Mouse (Mus musculus): ENCODE measurements around the gene Ldhd. TPM values are rescaled to one million over a fixed set of nuclear protein-coding genes. Genes with fewer than 3 reads are reported as not detected.

The Ldhd gene
- total and polyA plus RNA-seq, 3 experiments, result 0.04 TPM; not detected in 2

DNA sequence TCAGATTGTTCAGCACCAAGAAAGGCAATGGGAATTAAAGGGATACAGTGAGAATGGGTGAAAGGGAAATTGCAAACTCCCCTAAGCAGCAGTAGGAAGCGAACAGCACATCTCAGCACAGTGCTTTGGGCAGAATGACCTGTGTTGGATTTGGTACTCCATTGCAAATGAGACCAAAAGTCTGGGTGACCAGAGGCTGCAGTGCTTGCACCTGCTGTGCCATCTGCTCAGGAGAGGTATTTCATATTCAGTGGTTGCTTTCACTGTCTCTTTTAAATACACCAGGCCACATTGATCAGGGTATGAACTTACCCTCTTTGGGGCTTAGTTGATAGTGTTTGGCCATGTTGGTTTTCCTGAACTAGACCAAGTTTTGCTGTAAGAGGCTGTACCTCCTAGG lies 50.9 kb downstream of the Ldhd start:
- Histone ChIP-seq H3K9ac (ENCODE audit: control insufficient read depth, low read depth, low read length, poor library complexity, severe bottlenecking) (no peak overlapping the region), H3K27me3 (ENCODE audit: control insufficient read depth in 1 of 2, insufficient read depth in 2 of 2, low read length in 2 of 2) (no peaks in the 10 kb centered on the region), H3K27ac (ENCODE audit: control insufficient read depth, low read depth, low read length) (no peak overlapping the region), H3K9me3 (replicated peaks; ENCODE audit: insufficient read depth, low read length) (no peaks in the 10 kb centered on the region), H3K79me2 (ENCODE audit: control insufficient read depth, insufficient read depth, low read length, poor library complexity) (peaks cover 7% of the 10 kb centered on the region; the same call in 1 of the 2 replicates), H3K4me3 (ENCODE audit: control insufficient read depth in 1 of 2, insufficient read depth in 1 of 2, low read depth in 2 of 2, low read length in 2 of 2) (no peak overlapping the region), H3K4me1 (ENCODE audit: control insufficient read depth in 1 of 2, insufficient read depth in 2 of 2, low read length in 2 of 2) (peaks cover 0 to 8% of the 10 kb centered on the region in 2 experiments; a peak in 3 of 4 replicates), H3K36me3 (ENCODE audit: control insufficient read depth in 1 of 2, insufficient read depth in 2 of 2, low read length in 2 of 2) (peaks cover 0 to 7% of the 10 kb centered on the region in 2 experiments; a peak in 2 of 4 replicates)
- TF ChIP-seq NRF1 (IDR thresholded peaks at IDR 0.05; ENCODE audit: insufficient read depth, low read depth, low read length, poor library complexity, severe bottlenecking) (no peak), EP300 (IDR thresholded peaks at IDR 0.05; ENCODE audit: low read depth in 1 of 2, low read length in 2 of 2) (no peak), TCF12 (IDR thresholded peaks at IDR 0.05; ENCODE audit: low read depth, low read length) (no peak), ZKSCAN1 (IDR thresholded peaks at IDR 0.05; ENCODE audit: low read depth, low read length) (no peak), POLR2A (IDR thresholded peaks at IDR 0.05; ENCODE audit: control insufficient read depth in 1 of 2, insufficient read depth in 1 of 2, low read depth in 1 of 2, low read length in 2 of 2, poor library complexity in 1 of 2) (no peak), KAT2A (conservative IDR thresholded peaks at IDR 0.05; ENCODE audit: low read depth, low read length) (no peak), NELFE (IDR thresholded peaks at IDR 0.05; ENCODE audit: low read depth, low read length) (no peak)
- no peak for DNase-seq (ENCODE audit: low read depth, low spot score)

DNA sequence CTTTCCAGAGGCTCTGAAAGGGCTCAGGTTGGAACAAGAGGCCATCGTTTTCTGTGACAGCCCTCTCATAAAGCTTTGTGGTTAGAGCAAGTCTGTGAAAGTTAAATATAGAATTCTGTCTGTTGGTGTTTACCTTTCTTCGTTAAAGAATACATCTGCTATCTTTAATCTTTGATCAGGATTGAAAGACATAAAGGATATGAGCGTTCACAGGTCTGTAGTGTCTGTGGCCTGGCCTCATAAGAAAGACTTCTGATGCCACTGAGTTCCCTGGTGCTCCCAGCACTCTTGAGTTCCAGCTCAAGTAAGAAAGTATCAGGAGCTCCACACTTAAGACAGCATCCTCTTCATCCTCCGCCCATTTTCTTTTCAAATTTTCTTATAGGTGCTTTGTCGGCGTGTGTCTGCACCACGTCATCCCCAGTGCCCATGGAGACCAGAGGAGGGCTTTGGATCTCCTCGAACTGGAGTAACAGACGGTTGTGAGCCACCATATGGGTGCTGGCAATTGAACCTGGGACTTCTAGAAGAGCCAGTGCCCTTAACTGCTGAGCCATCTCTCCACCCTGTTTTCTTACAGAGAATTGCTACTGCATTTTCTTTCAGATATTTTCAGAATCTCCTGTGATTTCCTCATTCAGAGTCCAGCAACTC lies 52.2 kb downstream of the Ldhd start:
- DNase-seq (ENCODE audit: low read depth, low spot score), result no peak
- Histone ChIP-seq H3K27me3 (ENCODE audit: control insufficient read depth in 1 of 2, insufficient read depth in 2 of 2, low read length in 2 of 2) (no peaks in the 10 kb centered on the region), H3K4me3 (ENCODE audit: control insufficient read depth in 1 of 2, insufficient read depth in 1 of 2, low read depth in 2 of 2, low read length in 2 of 2) (no peak overlapping the region), H3K79me2 (ENCODE audit: control insufficient read depth, insufficient read depth, low read length, poor library complexity) (peaks cover 7% of the 10 kb centered on the region; the same call in 1 of the 2 replicates), H3K27ac (ENCODE audit: control insufficient read depth, low read depth, low read length) (no peak overlapping the region), H3K9me3 (replicated peaks; ENCODE audit: insufficient read depth, low read length) (no peaks in the 10 kb centered on the region), H3K36me3 (ENCODE audit: control insufficient read depth in 1 of 2, insufficient read depth in 2 of 2, low read length in 2 of 2) (peaks cover 0 to 9% of the 10 kb centered on the region in 2 experiments; a peak in 2 of 4 replicates), H3K4me1 (ENCODE audit: control insufficient read depth in 1 of 2, insufficient read depth in 2 of 2, low read length in 2 of 2) (peaks cover 2 to 13% of the 10 kb centered on the region in 2 experiments), H3K9ac (ENCODE audit: control insufficient read depth, low read depth, low read length, poor library complexity, severe bottlenecking) (no peak overlapping the region)
- TF ChIP-seq MAFK (IDR thresholded peaks at IDR 0.05; ENCODE audit: borderline replicate concordance, low read depth, low read length) (no peak), MYC (IDR thresholded peaks at IDR 0.05; ENCODE audit: low read depth, low read length) (no peak), USF1 (IDR thresholded peaks at IDR 0.05; ENCODE audit: low read depth, low read length) (no peak), JUND (IDR thresholded peaks at IDR 0.05; ENCODE audit: low read depth, low read length) (no peak), E2F4 (IDR thresholded peaks at IDR 0.05; ENCODE audit: borderline replicate concordance, low read depth, low read length) (no peak), UBTF (IDR thresholded peaks at IDR 0.05; ENCODE audit: borderline replicate concordance, insufficient read depth, low read depth, low read length) (no peak), MAZ (IDR thresholded peaks at IDR 0.05; ENCODE audit: low read depth, low read length) (no peak), POLR2AphosphoS5 (IDR thresholded peaks at IDR 0.05; ENCODE audit: borderline replicate concordance, low read depth, low read length) (no peak), GATA1 (IDR thresholded peaks at IDR 0.05; ENCODE audit: low read depth, low read length) (no peak), ELF1 (IDR thresholded peaks at IDR 0.05; ENCODE audit: low read depth, low read length) (no peak), ETS1 (IDR thresholded peaks at IDR 0.05; ENCODE audit: low read depth, low read length) (no peak), HCFC1 (IDR thresholded peaks at IDR 0.05; ENCODE audit: low read depth, low read length) (no peak), CTCF (IDR thresholded peaks at IDR 0.05 in 2 of 3, conservative IDR thresholded peaks at IDR 0.05 in 1 of 3; ENCODE audit: control insufficient read depth in 1 of 3, insufficient read depth in 1 of 3, low read depth in 2 of 3, low read length in 3 of 3, poor library complexity in 1 of 3, severe bottlenecking in 1 of 3) (no peak), ZC3H11A (IDR thresholded peaks at IDR 0.05; ENCODE audit: low read depth, low read length) (no peak), ZMIZ1 (IDR thresholded peaks at IDR 0.05; ENCODE audit: low read depth, low read length) (no peak), TAL1 (IDR thresholded peaks at IDR 0.05; ENCODE audit: low read length) (no peak), SMC3 (IDR thresholded peaks at IDR 0.05; ENCODE audit: low read depth, low read length) (no peak), NELFE (IDR thresholded peaks at IDR 0.05; ENCODE audit: low read depth, low read length) (no peak)

Measured in MEL (cell line).